Mouse (Mus musculus) heart, adult 9 months (tissue): ENCODE results near the gene Rgs9bp.
"Not testable (repeated sequence)": the region's sequence is repeated elsewhere in the genome, so short reads cannot be mapped to it uniquely, and the experiment has no call there.

Experiments used
- DNase-seq, 2 experiments: peaks; one replicate each; pipeline ENCODE4 v3.0.0; 2022; ENCODE audit warnings: low spot score in 2 of 2

Gene Rgs9bp

GRCm38 (mm10) chr7:35583476-35584025 is 1.8 kb downstream of the Rgs9bp start:
- DNase-seq = no peak

GRCm38 (mm10) chr7:35582719-35583118 is 2.7 kb downstream of the Rgs9bp start:
- no peak for DNase-seq

DNA sequence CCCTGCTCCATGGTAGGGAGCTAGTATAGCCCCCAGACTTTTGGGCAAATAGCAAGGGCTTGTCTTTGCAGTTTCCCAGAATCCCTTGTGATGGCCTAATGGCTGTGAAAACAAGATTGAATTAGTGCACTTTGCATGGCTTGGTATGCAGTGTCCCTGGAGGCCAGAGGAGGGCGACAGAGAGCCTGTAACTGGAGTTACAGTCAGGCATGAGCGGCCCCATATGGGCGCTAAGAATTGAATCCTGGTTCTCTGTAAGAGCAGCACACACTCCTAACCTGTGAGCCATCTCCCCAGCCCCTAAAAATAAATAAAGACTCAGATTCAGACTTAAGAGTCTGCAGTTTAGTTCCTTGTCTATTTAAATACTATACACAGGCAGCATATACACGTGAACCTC is 5.5 kb downstream of the Rgs9bp start:
- DNase-seq = no peak

- DNase-seq = not testable (repeated sequence)
Measured at GRCm38 (mm10) chr7:35570883-35571282, 14.5 kb downstream of the Rgs9bp start.

DNA sequence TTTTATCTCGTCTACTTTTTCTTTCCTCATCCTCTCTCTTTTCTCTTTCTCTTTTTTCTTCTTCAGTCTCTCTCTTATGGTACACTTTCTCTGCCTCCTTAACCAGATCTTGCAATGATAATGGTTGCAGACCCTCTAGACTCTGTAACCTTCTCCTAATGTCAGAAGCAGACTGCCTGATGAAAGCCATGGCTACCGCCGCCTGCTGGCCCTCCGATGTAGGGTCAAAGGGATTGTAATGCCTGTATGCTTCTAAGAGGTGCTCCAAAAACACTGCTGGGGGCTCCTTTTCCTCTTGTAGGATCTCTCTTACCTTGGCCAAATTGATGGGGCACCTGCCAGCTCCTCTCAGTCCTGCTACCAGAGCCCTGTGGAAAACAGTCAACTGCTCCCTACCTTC is 15.7 kb downstream of the Rgs9bp start:
- not testable (repeated sequence) for DNase-seq

DNA sequence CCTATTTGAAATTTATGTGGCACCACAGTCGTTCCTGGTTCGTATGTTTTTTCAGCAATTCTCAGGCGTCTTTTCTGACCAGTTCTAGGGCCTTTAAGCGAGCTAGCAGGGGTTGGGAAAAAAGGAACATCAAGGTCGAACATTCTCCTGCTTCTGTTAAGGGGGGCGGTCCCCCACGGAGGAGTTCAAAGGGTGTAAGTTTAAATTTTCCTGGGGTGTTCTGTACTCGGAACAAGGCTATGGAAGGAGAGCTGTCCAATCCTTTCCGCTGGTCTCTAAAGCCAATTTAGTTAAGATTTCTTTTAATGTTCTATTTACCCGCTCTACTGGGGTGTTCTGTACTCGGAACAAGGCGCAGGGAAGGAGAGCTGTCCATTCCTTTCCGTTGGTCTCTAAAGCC is 19.4 kb downstream of the Rgs9bp start:
- DNase-seq = not testable (repeated sequence)

DNA sequence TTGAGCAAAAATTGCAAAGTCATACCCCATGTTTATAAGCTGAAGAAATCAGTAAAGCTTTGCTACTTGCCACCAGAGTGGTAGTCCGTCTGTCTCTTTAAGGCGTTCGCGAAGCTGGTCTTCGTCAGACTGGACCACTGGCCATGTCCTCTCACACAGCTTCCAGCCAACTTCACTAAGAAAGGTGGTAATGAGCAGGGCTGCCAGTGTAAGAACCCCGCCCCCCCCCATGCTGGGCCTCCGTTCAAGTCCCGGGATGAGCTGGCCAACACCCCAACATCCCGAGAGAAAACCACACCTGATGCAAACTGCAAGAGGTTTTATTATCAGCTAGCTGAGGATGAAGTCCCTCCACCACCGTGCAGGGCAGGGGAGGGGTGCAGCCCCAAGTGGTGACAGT is 20.5 kb downstream of the Rgs9bp start:
- not testable (repeated sequence) for DNase-seq

GRCm38 (mm10) chr7:35564067-35564865 is 21.1 kb downstream of the Rgs9bp start:
- no peak for DNase-seq

GRCm38 (mm10) chr7:35563071-35563470 is 22.3 kb downstream of the Rgs9bp start:
- no peak for DNase-seq

DNA sequence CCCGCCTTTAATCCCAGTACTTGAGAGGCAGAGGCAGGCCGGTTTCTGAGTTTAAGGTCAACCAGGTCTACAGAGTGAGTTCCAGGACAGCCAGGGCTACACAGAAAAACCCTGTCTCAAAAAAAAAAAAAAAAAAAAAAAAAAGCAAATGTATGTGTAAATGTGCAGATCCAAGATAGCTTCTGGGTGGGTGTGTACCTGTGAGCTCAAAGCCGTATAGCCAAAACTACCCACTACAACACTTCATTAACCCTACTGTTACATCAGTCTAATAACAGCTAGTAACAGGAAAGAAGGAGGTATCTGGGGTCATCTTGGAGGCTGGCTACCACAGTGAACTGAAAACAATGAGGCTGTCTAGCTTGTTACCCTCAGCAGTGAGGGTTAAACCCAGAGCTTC is 25.5 kb downstream of the Rgs9bp start:
- no peak for DNase-seq

GRCm38 (mm10) chr7:35558681-35559080 is 26.7 kb downstream of the Rgs9bp start:
- no peak for DNase-seq

GRCm38 (mm10) chr7:35557577-35557976 is 27.8 kb downstream of the Rgs9bp start:
- no peak for DNase-seq

DNA sequence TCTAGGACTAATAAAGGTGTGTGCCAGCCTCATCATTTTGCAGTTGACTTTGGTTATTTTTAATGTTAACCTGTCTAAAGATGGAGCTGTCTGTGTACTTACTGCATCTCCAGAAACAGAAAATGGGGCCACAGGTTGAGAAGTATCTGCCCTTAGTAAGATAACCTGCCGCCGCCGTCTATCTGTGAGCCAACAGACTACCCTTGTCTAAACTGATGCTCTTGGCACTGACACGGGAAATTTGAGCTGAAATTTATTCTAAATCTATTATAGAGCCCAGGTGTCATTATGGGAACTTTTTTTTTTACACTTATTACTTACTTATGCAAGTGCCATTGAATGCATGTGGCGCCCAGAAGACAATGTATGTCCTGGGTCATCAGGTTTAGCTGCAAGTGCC is 28.5 kb downstream of the Rgs9bp start:
- DNase-seq = no peak

GRCm38 (mm10) chr7:35556205-35556603 is 29.2 kb downstream of the Rgs9bp start, which contains the start of gene Nudt19:
Nudt19 (minus strand) TSS chr7:35556304.
- DNase-seq = no peak

GRCm38 (mm10) chr7:35555224-35556204 is 29.9 kb downstream of the Rgs9bp start:
- peak; percentile 84 to 87 for DNase-seq

GRCm38 (mm10) chr7:35554605-35555175 is 30.7 kb downstream of the Rgs9bp start:
- DNase-seq = no peak

DNA sequence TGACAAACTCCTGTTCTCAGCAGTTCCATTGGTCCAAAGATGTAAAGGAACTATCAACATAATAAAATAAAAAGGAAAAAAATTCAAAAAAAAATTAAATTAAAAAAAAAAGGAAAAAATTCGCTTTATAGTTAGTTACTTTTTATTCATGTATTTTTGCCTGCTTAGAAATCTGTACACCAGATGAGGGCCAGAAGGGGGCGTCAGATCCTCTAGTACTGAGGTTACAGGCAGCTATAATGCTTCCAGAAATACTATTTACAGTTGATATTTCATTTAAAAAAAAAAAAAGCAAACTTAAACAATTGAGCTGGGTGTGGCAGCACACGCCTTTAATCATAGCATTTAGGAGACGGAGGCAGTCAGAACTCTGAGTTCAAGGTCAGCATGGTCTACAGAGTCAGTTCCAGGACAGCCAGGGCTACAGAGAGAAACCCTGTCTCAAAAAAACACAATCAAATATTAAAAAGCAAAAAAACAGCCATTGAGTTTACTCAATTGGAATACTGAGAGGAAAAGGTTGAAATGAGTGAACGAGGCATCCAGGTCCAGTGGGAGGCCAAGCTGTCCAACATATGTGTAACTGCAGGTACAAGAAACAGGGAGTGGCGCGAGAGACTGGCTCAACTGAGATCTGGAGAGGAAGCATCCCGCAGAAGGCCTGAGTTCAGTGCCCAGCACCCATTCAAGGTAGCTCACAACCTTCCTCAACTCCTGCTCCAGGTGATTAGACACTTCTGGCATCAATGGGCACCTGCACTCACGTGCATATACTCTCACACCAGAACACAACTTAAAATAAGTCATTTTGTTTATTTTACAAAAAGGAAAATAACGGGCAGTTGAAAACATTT is 31.4 kb downstream of the Rgs9bp start:
- DNase-seq = no peak

DNA sequence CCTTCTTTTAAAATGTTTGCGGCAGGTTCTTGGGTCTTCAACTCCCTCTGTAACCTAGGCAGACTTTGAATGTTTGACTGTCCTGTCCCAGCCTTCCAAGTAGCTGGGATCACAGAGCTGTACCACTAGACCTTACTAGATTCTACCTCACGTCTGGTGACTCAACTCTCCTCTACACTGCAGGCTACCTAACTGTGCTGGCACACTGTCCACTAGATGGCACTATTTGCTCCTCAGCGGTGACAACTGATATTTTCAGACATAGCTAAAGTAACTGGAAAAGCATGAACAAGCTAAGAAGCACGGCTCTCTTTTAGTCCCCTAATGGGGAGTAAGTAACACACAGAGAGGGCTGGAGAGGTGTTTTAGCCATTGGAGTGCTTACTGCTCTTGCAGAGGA is 39.5 kb downstream of the Rgs9bp start:
- peak; percentile 7 to 34 for DNase-seq

- DNase-seq = no peak
Measured at GRCm38 (mm10) chr7:35537562-35537961, 47.8 kb downstream of the Rgs9bp start, which contains the start of gene Tdrd12. Tdrd12 (minus strand) TSS chr7:35537745.

DNA sequence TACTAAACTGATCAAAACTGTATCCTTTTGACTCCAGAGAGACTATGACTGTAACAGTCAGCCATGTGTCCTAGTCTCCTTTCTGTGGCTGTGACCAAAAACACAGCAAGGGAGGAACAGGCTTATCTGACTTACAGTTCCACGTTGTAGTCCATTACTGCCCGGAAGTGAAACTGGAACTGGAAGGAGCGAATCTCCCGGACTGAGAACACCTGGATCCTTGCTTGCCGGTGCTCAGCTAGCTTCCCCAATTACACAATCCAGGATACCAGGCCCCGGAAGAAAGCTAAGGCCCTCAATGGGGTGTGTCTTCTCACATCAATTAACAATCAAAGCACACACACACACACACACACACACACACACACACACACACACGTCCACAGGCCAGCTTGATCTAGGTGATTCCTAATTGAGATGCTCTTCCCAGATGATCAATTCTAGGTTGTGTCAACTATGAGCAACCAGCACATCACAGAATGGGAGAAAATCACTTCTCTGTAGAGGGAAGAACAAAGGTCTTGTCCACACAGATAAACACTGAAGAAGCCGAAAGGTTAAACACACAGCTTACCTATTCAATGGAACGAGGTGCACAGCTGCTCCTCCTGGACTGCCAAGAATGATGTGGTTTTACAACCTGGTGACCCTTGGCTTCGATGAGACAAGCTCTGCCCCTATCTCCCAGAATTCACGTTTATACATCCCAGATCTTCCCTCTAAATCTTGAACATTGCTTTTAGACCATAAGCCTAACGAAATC is 49.5 kb downstream of the Rgs9bp start:
- DNase-seq = no peak
